Mouse (Mus musculus) cerebellum, postnatal 4 days (tissue): ENCODE data around the gene Nars2.

ENCODE experiments used
- DNase-seq, 2 experiments: peaks; one replicate each; pipeline ENCODE4 v3.0.0; 2022; ENCODE audit warnings: low spot score in 2 of 2, mixed read lengths in 1 of 2

The Nars2 gene

DNA sequence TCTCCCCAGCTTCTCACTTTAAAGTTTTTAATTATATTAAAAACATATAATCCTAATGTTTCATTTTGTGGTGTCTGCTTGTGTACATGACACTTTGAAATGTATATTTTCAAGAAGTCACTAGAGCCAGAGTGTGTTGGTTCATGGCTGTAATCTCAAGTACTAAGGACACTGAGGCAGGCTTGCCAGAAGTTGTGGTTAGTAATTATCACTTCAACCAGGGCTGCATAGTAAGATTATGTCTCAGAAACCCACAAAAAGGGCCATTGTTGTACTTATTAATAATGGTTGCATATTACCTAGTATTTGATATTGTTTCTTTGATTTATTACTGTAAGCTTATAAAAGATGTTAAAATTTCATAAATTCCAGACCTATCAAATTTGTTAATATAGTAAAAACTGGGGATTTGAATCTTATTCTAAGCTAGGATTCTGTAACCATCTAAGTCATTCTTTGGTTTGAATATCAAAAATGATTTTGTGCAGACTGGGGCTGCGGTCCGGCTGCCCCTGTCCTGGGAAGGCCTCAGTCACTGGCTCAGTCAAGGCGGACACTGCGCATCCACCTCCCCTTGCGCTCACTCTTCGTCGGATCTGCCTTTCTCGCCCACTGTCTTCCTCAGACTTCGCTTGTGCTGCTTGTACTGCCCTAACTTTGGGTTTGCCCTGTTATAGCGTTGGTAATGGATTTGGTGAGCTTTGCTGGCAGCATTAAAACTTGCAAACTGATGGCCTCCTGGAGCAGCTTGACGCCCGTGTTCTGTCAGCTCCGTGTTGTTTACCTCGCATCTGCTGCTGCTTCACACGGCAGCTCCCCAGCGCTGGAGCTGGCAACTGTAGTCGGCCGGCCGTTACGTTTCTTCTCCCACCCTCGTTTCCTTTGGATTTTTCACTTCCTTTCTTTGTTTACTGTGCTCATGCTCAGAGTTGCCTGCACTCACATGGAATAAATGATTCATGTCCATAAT, 20.0 kb downstream of the Nars2 start:
- no peak for DNase-seq

DNA sequence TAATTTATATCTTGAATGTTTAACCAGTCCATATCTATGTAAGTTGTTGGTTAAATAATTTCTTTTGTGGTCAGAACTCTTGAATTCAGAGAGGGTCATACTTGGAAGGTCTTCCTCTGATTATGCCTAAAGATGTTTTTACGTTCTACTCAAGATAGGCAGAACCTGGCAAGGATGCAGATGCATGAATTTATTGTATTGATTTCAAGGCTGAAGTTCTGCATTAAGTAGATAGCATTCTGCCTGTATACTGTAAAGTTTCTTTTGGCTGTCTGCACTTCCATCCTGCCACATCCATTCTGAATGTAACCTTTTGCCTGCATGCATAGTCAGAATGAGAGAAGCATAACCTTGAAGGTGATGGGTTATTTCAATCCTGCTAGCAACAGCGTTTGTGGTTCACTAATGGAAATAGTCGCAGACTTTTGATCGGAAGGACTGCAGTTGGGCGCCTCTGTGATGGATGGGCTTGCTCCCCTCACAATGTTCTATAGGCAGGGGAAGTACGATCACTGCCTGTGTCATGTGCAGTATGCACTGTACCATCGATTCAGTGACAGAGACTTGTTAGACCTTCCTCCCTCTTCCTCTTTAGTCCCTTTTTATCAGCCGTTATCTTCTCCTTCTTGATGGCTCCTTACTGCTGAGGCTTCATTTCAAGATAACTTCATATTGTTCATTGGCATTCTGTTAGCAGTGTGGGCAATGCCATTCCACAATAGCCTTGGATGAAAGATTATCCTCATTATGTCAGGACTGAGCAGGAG, 21.0 kb downstream of the Nars2 start:
- DNase-seq, result no peak

DNA sequence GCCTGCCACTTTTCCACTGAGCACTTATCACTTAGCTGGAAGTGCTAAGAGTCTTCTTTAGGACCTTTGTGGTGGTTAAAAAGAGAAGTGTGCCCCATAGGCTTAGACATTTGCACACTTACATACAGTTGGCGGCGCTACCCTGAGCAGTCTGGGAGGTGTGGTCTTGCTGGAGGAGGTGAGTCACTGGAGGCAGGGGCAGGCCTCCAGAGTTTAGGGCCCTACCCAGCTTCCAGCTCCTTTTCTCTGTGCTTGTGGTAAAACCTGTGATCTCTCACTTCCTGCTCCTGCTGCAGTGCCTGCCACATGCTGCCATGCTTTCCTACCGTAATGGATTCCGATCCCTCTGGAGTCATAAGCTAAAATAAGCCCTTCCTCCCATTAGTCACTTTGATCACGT, 24.6 kb downstream of the Nars2 start:
- DNase-seq, result no peak

DNA sequence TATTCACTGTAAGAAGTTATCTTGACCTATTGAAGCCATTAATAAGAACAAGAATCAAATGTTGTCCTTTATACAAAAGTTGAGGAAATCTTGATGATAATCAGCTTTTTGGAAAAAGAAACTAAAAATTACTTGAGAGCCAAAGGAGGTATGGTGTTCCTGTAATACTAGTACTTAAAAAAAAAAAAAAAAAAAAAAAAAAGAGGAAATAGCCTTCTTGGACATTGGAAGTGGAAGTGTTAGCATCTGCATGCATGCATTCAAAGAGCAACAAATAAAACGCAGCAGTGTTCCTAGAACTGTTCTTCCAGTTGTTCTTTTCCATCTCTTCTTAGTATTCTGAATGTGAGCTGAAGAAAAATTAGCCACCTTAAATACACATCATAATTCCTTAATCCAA, 25.9 kb downstream of the Nars2 start:
- no peak for DNase-seq

DNA sequence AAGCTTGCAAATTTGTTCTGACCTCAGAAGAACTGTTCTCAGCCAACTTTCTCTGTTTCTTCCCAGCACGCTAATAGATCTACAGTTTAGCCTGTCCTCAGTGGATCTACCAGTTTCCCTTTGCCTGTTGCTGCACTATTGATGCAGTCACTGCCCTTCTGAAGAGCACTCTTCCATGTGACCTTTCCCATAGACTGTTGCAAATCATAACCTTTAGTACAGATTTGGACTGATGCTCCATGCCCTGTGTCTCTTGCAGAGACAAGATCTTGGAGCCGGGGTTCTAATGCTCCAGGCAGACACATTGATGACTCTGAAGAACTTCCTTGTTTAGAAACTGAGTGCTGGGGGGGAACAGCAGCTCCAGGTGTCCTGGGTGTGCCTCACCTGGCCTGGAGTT, 30.1 kb downstream of the Nars2 start:
- DNase-seq, result no peak

DNA sequence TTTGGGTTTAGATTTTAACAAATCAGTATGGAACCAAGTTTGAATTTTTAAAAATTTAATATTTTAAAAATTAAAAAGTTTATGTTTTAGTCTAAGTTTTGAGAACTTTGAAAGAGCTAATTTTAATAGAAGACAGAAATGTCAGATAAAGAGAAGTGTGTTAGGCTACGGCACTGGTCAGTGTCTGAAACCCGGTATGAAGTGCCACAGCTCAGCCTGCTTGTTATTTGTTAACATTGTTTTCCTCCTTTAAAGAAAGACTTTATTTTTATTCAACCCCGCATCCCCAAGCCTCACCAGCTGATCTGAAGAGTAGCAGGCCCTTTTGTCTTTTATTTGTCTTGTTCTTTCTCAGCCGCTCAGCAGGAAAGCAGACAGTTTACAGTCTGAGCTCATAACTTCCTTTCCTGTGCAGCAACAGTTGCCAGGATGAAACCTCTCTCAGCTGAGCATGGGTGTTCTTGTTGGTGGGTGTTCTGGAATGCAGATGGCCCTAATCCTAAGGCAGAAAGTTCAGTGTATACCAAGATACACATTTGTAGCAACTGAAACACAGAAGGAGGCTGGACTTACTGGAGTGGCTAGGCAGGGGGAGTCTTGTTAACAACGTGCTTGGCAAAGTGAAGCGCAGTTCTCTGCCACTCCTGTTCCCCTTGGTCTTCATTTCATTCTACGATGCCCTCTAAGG, 32.5 kb downstream of the Nars2 start:
- DNase-seq, result no peak

DNA sequence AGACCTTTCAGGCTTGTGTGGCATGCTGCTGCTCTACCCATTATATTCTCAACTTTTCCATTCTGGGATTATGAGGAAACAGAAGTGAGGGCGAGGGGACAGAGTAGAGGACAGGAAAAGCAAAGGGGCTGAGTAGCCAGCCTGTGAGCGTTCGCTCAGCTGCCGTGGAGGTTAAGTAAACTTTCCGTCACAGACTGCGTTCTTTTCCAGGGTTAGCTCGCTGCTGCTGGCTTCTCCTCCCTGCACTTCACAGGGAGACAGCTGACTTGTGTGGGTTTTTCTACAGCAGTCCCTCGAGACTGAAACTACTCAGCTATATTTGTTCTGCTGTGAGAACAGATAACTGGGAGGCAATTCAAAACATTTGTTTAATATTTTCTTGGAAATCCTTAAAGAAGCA, 34.5 kb downstream of the Nars2 start:
- DNase-seq, result no peak

DNA sequence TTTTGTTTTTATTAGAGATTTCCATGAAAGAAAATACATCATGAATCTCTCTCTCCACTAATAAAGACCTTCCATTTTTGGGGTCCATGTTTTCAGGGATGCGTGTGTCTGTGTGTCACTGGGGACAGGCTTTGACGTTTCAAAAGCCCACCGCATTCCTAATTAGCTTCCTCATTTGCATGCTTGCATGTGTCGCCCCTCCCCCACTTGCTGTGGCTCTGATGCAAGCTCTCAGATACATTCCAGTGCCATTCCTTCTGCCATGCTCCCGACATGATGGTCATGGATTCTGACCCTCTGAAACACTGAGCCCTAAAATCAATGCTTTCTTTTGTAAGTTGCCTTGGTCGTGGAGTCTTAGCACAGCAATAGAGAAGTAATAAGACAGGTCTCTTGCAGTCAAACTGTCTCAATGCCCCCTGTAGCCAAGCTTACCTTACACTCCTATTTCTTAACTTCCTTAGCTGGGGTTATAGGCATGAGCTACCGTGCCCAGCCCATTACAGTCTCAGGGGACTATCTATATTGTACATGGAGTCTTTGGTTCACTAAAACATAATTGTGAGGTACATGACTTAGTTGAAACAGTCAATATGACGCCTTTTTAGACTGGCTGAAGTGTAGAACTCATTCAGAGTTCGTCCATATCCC, 35.6 kb downstream of the Nars2 start:
- DNase-seq, result peak in 1 of 2 experiments; percentile 19

DNA sequence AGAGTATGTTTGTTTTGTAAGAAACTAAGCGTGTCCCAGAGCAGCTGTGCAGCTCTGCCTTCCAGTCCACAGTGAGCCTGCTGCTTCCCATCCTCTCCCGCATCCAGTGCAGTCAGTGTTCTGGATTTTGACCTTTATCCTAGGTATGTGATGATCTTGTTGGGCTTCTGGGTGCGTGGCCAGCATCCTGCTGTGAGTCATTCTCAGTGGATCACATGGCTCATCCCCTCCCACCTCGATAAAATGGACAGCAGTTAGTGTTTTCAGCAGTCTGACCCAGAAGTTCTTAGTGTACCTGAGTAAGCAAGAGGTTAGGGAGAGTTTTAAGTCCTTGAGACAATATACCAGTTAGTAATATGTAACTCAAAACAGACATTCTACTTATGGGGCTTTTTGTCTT, 36.4 kb downstream of the Nars2 start:
- DNase-seq, result no peak

DNA sequence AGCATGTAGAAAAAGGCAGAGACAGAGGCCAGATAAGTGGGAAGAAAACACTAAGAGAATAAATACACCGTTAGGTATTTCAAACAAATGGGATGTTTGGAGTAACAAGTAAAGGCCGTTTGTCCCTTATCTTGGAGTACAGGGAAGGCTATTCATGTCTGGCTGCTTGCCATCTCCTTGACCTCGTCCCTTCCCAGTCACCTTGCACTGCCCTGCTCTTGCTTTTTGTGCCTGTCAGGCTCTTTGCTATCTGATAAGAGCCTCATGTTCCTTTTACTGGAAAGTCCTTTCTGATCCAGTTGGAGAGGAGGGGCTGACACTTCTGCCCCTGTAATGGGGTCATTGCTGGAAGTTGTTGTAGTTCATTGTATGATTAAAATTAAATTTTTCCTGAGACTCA, 61.7 kb downstream of the Nars2 start:
- no peak for DNase-seq

DNA sequence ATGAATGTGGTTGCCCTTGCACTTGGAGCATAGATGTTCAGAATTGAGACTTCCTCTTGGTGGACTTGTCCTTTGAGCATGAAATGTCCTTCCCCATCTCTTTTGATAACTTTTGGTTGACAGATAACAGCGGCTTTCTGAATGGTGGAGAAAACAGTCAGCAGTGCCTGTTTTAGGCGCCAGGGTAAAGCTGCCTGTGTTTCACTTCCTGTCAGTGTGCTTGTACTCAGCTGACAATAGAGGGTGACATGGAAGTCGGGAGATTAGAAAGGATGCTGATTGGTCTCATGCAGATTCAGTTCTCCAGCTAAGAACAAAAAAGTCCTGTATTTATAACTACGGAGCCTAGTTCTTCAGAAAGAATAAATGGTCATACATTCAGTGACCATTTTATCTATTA, 66.7 kb downstream of the Nars2 start:
- DNase-seq, result no peak

DNA sequence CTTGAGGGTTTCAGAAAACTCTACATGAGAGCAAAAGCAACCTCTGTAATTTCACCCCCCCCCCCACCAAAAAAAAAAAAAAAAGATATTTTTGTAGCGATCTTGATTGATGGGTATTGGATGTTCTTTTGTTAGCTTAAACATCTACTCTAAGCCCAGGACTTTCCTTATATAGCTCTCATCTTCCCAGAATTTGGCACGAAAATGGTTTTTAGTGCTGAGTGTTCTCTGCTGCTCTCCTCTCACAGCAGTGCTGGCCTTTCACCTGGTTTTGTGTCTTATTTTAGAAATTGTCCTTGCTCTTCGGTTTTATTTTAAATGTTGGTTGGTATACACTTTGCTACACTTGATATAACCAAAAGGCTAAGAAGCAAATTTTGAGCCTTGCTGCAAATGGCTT, 67.1 kb downstream of the Nars2 start:
- DNase-seq, result no peak

DNA sequence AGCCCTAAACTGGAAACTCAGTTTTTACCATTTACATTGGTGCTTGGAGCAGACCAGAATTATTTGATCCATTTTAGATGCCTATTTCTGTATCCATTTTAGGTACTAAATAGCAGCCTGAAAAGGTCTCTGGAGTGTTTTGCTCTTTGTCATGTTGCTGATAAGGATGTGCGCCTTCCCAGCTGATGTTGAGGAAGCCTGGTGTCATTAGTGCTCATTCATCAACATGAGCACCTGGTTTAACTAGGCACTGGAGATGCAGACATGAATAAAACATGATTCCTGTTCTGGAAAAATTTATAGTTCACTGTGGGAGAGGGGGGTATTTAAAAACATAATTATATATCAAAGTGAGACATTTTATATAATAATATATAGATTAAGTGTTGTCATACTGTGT, 68.0 kb downstream of the Nars2 start:
- DNase-seq, result no peak

DNA sequence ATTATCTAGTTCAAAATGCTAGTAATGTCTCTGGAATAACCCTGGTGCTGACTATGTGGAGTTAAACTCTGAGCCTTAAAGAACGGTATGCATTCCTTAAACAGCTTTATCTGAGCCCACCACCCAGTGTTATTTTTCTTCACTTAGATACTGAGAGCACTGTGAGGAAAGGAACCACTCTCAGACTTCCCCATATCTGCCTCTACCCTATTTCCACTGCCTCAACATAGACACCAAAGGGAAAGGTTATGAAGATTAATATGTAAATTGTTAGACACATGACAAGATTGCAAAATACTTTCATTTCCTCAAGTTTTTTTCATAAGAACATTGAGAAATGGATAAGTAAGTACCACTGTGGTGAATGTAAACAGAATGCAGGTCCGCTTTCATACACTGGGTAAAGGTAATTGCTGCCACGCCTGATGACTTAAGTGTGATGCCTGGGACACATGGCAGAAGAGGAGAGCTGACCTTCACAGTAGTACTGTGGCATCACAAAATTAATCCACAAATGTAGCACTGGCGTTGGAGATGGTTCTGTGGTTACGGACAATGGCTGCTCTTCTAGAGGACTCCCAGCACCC, 75.6 kb downstream of the Nars2 start:
- DNase-seq, result no peak

DNA sequence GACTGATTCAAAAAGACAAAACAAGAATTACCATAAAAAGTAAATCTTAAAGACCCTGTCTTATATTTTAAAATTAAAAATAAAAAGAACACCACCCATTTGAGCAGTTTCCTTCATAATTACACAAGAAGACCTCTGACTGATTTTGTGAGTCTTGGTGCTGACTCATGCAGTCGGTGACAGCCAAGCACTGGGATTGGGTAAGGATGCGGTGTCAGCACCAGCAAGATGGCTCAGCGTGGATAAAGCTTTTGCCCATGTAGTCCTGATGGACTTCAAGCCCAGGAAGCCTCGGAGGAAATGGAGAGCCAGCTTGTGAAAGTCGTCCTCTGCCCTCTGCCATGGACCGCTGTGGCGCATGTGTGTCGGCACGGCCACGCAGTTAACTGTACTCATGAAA, 77.8 kb downstream of the Nars2 start:
- no peak for DNase-seq

DNA sequence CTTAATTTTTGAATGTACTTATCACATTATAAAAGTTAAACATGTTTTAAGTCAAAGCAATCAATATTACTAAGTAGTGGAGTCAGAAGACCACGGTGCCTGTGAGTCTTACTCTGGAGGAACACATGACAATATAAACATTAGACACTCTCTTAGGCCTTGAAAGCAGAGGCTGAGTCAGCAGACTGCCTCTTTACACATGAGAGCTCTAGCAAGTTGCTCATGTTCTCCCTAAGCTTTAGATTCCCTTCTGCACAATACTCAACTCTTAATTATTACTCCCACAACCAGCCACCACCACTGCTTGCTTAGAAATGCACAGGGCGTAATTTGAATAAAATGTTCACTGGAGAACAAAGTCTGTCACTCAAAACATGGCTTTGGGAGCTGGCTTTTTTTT, 81.1 kb downstream of the Nars2 start:
- no peak for DNase-seq

DNA sequence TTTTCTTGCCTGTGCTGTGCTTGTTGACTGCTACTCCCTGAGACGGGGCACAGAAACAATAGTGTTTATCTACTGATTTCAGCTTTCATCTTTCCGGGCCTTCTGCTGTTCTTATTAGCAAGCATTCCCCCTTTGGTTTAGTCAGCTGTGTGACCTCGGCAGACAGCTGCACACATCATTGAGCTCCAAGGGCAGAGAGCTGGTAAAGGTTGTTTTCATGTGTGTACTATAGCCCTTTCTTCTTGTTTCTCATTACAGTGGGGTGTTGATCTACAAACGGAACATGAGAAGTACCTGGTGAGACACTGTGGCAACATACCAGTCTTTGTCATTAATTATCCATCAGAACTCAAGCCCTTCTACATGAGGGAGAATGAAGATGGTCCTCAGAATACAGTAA, 88.3 kb downstream of the Nars2 start:
- no peak for DNase-seq

DNA sequence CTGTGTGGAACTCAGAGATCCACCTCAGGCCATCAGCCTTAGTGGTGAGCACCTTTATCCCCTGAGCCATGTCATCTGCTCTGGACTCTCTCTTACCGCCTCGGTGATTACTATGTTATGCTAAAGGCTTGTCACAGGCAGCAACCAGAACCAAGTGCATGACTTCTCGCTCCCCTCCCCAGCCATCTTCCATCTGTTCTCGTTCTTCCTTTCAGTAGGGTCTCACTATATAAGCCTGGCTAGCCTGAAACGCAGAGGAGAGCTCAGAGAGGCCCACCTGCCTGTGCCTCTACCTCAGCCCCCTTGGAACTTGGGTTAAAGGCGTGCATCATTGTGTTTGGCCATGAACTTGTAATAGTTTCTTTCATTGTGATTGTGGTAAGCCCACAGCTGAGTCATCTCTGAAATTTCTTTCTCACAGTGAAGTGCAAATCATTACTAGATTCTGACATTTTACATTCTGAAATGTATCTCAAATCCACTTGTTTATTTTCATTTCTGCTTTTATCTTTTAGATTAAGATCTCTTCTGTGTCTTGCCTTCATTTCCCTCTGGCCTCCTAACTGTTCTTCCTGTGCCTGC, 90.7 kb downstream of the Nars2 start:
- no peak for DNase-seq

DNA sequence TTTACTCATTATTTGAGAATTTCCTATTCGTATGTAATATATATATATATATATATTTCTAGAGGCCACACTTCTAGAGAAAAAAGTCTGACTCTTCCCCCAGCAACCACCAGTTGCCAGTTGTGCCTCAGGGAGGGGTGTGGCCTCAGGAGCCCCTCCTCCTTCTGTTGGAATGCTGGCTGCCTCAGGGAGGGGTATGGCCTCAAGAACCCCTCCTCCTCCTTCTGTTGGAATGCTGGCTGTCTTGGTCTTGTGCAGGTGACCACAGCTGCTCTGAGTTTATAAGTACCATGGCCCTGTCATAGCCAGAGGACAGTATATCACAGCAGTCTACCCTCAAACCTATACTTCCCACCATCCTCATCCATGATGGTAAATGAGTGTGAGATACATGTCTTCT, 91.7 kb downstream of the Nars2 start:
- DNase-seq, result no peak

DNA sequence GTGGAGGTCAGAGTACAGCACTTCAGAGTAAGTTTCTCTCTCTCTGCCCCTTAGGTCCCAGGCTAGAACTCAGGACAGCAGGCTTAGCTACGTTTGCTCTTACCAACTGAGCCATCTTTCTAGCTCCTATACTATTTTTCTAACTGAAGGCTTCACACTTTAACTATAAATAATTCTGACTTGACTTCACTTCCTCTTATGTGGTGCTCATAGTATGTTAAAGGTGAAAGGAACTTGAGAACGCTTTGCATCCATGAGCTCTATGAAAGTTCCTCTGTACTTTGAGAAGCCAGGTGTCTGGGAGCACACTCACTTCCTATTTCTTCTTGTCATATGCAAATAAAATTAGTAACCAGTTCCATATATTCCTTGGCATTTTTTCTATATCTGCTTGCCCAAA, 109.7 kb downstream of the Nars2 start:
- DNase-seq, result no peak

DNA sequence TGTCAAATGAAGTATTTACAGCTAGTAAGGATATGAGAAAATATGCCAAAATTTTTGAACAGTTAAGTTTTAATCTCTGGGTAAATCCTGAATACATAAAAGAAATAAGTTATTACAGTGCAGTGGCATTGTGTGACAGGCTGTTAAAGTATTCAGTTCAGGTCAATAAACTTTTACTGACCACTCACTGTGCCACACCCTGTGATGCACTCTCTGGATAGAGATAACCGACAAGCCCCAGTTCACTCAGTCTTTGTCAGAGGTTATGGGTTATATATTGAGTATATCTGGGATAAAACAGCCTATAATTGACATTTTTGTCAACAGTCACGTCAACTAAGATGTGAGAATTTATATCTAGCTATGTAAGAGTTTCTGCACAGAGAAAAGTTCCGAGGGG, 120.2 kb downstream of the Nars2 start:
- no peak for DNase-seq
